ENCODE assay signal across 17 mouse cellular contexts in genomic region chr9:124121387-124122184, GRCm38 (mm10). TPM values are rescaled to one million over a fixed set of nuclear protein-coding genes. Genes with fewer than 3 reads are reported as not detected.
A peak's percentile ranks its signal among the peaks of the same experiment; 100 is the strongest.
DNase-seq lines count a peak whose midpoint lies in the region; ATAC-seq and TF ChIP-seq lines count a peak whose summit lies in the region.
"Had no signal": no experiment of that assay in that cellular context is flagged by ENCODE, and none has a peak within 500 bp of the region (broad histone marks: within the 10 kb centered on the region; RNA-seq: fewer than 3 reads in every experiment).

Gene Ccr5, plus strand, starts transcription at chr9:124121543.

- peak within 1 kb of the TSS; percentile 38; the same call in 1 of the 2 replicates for H3K4me3 ChIP-seq in liver, adult 2 months (ENCODE audit: insufficient read depth, low read depth, low read length)
- H3K4me3 ChIP-seq in liver, postnatal 0 days (ENCODE audit: low read depth, low read length), result no peak within 1 kb of the TSS
- H3K4me3 ChIP-seq: forebrain, embryonic 13.5 days; lung, embryonic 15.5 days had no signal

- WGBS in liver, adult 2 months, result 73% methylated on average over 3 of the region's 3 CpGs
- 50% methylated on average over 3 of the region's 3 CpGs for WGBS in liver, postnatal 0 days (ENCODE audit: insufficient replicate concordance)

- H3K9me3 ChIP-seq in liver, postnatal 0 days (ENCODE audit: low read length), result no peaks in the 10 kb centered on the region
- H3K9me3 ChIP-seq: forebrain, embryonic 13.5 days; lung, embryonic 15.5 days had no signal

- H3K4me1 ChIP-seq in liver, adult 2 months (ENCODE audit: control insufficient read depth, insufficient read depth, low read length), result peaks cover 1% of the 10 kb centered on the region; the same call in 1 of the 2 replicates
- H3K4me1 ChIP-seq in liver, postnatal 0 days (ENCODE audit: insufficient read depth), result no peaks in the 10 kb centered on the region
- H3K4me1 ChIP-seq: forebrain, embryonic 13.5 days; lung, embryonic 15.5 days had no signal

- ATAC-seq in liver, postnatal 0 days, result no peak
- peak; percentile 38 for ATAC-seq in megakaryocyte progenitor cell, adult 5-6 weeks (replicated peaks; ENCODE audit: poor library complexity)
- ATAC-seq: forebrain, embryonic 13.5 days; Patski had no signal

- peak within 1 kb of the TSS; percentile 35; the same call in 1 of the 2 replicates for H3K9ac ChIP-seq in liver, adult 2 months (ENCODE audit: low read depth, low read length)
- no peak within 1 kb of the TSS for H3K9ac ChIP-seq in liver, postnatal 0 days (replicated peaks)
- H3K9ac ChIP-seq: forebrain, embryonic 13.5 days; hindbrain, embryonic 14.5 days; lung, embryonic 15.5 days had no signal

- H3K4me2 ChIP-seq in liver, postnatal 0 days (ENCODE audit: low read depth, low read length), result no peak within 1 kb of the TSS
- H3K4me2 ChIP-seq: forebrain, embryonic 13.5 days; hindbrain, embryonic 14.5 days; lung, embryonic 15.5 days had no signal

- no peak within 1 kb of the TSS for H3K27ac ChIP-seq in liver, adult 2 months (replicated peaks; ENCODE audit: insufficient read depth, low read depth, low read length)
- H3K27ac ChIP-seq in liver, postnatal 0 days (ENCODE audit: low read depth), result no peak within 1 kb of the TSS
- H3K27ac ChIP-seq: forebrain, embryonic 13.5 days; hindbrain, embryonic 14.5 days; lung, embryonic 15.5 days had no signal

- DNase-seq in liver, adult 2 months (ENCODE audit: extremely low read depth, low read depth, low spot score), result no peak
- no peak for DNase-seq in liver, postnatal 0 days
- DNase-seq in T-cell, adult 2 months (ENCODE audit: low spot score), result peak; percentile 55
- peak; percentile 51 for DNase-seq in thymus, postnatal 14 days
- no peak for DNase-seq in kidney, postnatal 10 days
- no peak for DNase-seq in kidney, adult 8-10 months
- no peak for DNase-seq in adrenal gland, postnatal 4 days (ENCODE audit: low spot score in 2 of 2)
- DNase-seq: cerebellum, adult 8-10 months; heart, adult 18-20 months; heart, postnatal 10 days; kidney, adult 18-20 months; liver had no signal

- TF ChIP-seq CTCF in liver, adult 2 months (IDR thresholded peaks at IDR 0.05; ENCODE audit: low read depth, low read length), result no peak
- TF ChIP-seq CTCF in liver, postnatal 0 days (IDR thresholded peaks at IDR 0.05; ENCODE audit: low read depth), result no peak

- no peaks in the 10 kb centered on the region for H3K36me3 ChIP-seq in liver, adult 2 months (ENCODE audit: control insufficient read depth, insufficient read depth, low read length)
- H3K36me3 ChIP-seq in liver, postnatal 0 days (replicated peaks; ENCODE audit: insufficient read depth, low read length), result no peaks in the 10 kb centered on the region
- H3K36me3 ChIP-seq: lung, embryonic 15.5 days had no signal

- no peaks in the 10 kb centered on the region for H3K79me2 ChIP-seq in liver, adult 2 months (ENCODE audit: control insufficient read depth, insufficient read depth, low read length)

- no peak for TF ChIP-seq POLR2A in liver, adult 2 months (IDR thresholded peaks at IDR 0.05; ENCODE audit: extremely low read depth, insufficient read depth, low read length)

- TF ChIP-seq EP300 in liver, postnatal 0 days (IDR thresholded peaks at IDR 0.05; ENCODE audit: low read depth), result no peak

- H3K27me3 ChIP-seq in liver, adult 2 months (ENCODE audit: control insufficient read depth, insufficient read depth, low read length), result no peaks in the 10 kb centered on the region
- no peaks in the 10 kb centered on the region for H3K27me3 ChIP-seq in liver, postnatal 0 days (ENCODE audit: insufficient read depth, low read length)
- H3K27me3 ChIP-seq: forebrain, embryonic 13.5 days; lung, embryonic 15.5 days had no signal

RNA-seq across cellular contexts. Expression of gene Ccr5, which starts in this region (rescaled TPM):
- total RNA-seq in liver, adult 2 months (2014; rRNA removed), result 1.6 and 2.2 TPM in 2 replicates
- polyA plus RNA-seq in liver, adult 2 months (2012; rRNA removed), result 1.0 and 2.0 TPM in 2 replicates
- polyA plus RNA-seq in liver, postnatal 0 days (2015; fragmentation: Nextera tagmentation; extraction: Ambion mirVana), result 4.7 and 5.0 TPM in 2 replicates
- total RNA-seq in megakaryocyte progenitor cell, adult 5-6 weeks (2015), result 0.39 and 3.8 TPM in 2 replicates
- 0.54 and 0.87 TPM in 2 replicates for total RNA-seq in megakaryocyte progenitor cell, adult 5-6 weeks (2017)
- total RNA-seq in adrenal gland, postnatal 4 days (2021), result 1 to 10 TPM; 1.6 to 3.2 TPM
- polyA plus RNA-seq: Patski had no signal

Comparison
In these comparisons a context has a peak if more than half of its experiments do, and no peak if none do; other contexts are left out.
1. DNase-seq: peak in T-cell, adult 2 months (single experiment) and thymus, postnatal 14 days (single experiment); none in liver, adult 2 months (single experiment), liver, postnatal 0 days (single experiment), kidney, postnatal 10 days (single experiment), kidney, adult 8-10 months (0 of 2) and adrenal gland, postnatal 4 days (0 of 2).